Mouse (Mus musculus) adrenal gland, adult 2 months (tissue): ENCODE data around the gene Sult2a6. TPM values are rescaled to one million over a fixed set of nuclear protein-coding genes. Genes with fewer than 3 reads are reported as not detected.

Source experiments
- DNase-seq: peaks from one replicate; pipeline ENCODE4 v3.0.0; 2021
- long read RNA-seq: library from polyadenylated mRNA; stranded (forward); transcript quantifications from one replicate; pipeline ENCODE4 v2.0.0, GENCODE M21; 2021
- polyA plus RNA-seq: library from polyadenylated mRNA; depleted of rRNA; stranded (reverse); fragments of >200 nt; gene quantifications from 2 replicates; pipeline ENCODE4 v1.2.3, GENCODE M21; 2012; rRNA removed
- total RNA-seq, 2 experiments: library from RNA; stranded (reverse); gene quantifications; 2 replicates each; pipeline ENCODE4 v1.2.3; 2021

The Sult2a6 gene
- total RNA-seq: not detected
- not detected in 2 replicates for polyA plus RNA-seq
- long read RNA-seq: 0 reads

DNA sequence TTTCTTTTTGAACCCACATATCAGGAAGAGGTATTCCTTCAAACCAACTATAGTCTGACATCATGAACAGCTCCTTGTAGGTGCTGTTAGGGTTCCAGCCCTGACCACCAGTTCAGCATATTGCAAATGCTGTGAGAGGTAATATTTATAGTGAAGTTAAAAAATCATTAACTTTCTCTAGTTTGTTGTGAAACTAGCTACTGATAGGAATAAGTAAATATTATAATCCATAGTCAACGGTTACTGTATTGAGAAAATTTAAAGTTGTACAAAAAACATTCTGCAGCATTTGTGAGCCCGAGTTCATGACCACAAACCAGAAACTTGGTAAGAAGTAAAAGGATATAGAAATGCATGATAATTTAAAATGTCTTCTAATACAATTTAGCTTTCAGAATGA is at the start of gene Sult2a6:
Sult2a6 (minus strand) TSS at position 101 of the 400 bp plus-strand sequence.
- DNase-seq: no peak

DNA sequence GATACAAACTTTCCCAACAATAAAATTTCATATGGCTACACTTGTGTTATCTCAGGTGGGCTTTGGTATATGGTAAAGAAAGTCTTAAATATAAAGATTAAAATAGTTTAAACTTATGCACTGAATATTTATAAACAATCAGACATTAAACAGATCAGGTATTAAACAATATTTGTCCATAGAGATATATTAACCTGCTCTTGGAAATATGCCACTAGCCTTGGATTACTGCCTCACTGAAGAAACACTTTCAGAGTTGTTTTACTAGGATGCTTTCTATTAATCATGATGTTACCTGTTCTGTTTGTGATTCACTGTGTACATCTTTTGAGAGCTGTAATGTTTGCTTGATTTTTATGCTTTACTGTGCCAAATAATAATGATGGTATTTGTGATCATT is 39.4 kb downstream of the Sult2a6 start:
- DNase-seq: no peak

DNA sequence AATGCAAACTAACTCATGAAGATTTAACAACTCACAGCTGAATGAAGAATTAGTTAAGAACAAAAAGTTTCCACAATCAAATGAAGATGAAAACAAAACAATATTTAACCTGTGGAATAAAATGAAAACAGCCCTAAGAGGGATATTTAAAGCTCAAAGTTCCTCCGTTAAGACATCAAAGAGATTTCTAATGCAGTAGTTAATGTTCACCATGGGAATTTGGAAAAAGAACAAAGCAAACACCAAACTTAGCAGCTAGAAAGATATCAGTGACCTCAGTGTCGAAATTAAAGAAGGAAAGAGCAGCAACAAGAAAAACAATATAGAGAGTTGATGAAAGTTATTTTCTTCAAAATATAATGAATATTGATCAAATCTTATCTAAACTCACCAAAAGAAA is 51.3 kb downstream of the Sult2a6 start:
- no peak for DNase-seq

DNA sequence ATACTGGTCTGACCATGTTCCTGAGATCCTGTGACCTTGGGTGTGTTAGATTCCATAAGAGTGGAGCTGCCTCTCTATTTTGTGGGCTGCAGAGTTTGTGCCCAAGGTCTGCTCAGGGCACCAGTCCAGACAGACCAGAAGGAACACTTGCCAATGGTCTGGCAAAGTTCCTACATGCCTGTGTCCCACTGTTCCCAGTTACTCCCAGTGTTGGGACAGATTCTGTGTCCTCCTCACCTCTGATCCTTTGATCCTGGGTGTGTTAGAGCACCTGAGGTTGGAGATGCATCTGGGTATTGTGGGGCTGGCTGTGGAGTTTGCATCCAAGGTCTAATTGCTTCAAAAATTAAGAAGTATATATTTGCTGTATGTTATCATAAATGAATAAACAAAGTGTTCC is 52.2 kb downstream of the Sult2a6 start:
- no peak for DNase-seq

Other genes with a start within 250 kb of the Sult2a6 start
- not detected for gene Sult2a3, start 131.8 kb downstream of the Sult2a6 start, total RNA-seq
- not detected in 2 replicates for gene Sult2a3, start 131.8 kb downstream of the Sult2a6 start, polyA plus RNA-seq
- gene Obox8, start 78.7 kb upstream of the Sult2a6 start, total RNA-seq: not detected
- gene Obox8, start 78.7 kb upstream of the Sult2a6 start, polyA plus RNA-seq: not detected in 2 replicates
- 1 to 10 TPM in 1 of 2 experiments, not detected in 1; 2.0 TPM for gene Sult2a8, start 191.9 kb upstream of the Sult2a6 start, total RNA-seq
- not detected in 2 replicates for gene Sult2a8, start 191.9 kb upstream of the Sult2a6 start, polyA plus RNA-seq
- not detected for gene Sult2a7, start 239.4 kb upstream of the Sult2a6 start, total RNA-seq
- not detected in 2 replicates for gene Sult2a7, start 239.4 kb upstream of the Sult2a6 start, polyA plus RNA-seq